Mouse (Mus musculus): ENCODE results near the gene Alpk3. TPM values are rescaled to one million over a fixed set of nuclear protein-coding genes. Genes with fewer than 3 reads are reported as not detected.

The Alpk3 gene
- polyA plus RNA-seq, 1 experiment from 2014 or later: 0.97 TPM

GRCm38 (mm10) chr7:81093420-81093965, 36.1 kb downstream of the Alpk3 start:
- ATAC-seq (ENCODE audit: low read depth): no peak
- Histone ChIP-seq H3K36me3 (ENCODE audit: control insufficient read depth, insufficient read depth, low read length) (no peaks in the 10 kb centered on the region), H3K9ac (ENCODE audit: low read length) (no peak overlapping the region), H3K27me3 (ENCODE audit: control insufficient read depth, insufficient read depth, low read depth, low read length) (no peaks in the 10 kb centered on the region), H3K4me1 (replicated peaks; ENCODE audit: control insufficient read depth, insufficient read depth, low read length) (peaks cover 2% of the 10 kb centered on the region; the same call in 1 of the 2 replicates), H3K4me2 (ENCODE audit: low read depth, low read length) (no peak overlapping the region), H3K9me3 (ENCODE audit: control insufficient read depth, low read length) (no peaks in the 10 kb centered on the region), H3K4me3 (ENCODE audit: low read length) (no peak overlapping the region), H3K27ac (ENCODE audit: low read length) (no peak overlapping the region)
- WGBS: 35% methylated on average over 18 of the region's 18 CpGs

GRCm38 (mm10) chr7:81094104-81094757, 36.8 kb downstream of the Alpk3 start:
- Histone ChIP-seq H3K4me2 (ENCODE audit: low read depth, low read length) (no peak overlapping the region), H3K9ac (ENCODE audit: low read length) (0 out of 2 replicates have a peak overlapping the region, but pooled peaks have one; percentile 5), H3K4me1 (replicated peaks; ENCODE audit: control insufficient read depth, insufficient read depth, low read length) (peaks cover 2% of the 10 kb centered on the region; the same call in 1 of the 2 replicates), H3K4me3 (ENCODE audit: low read length) (no peak overlapping the region), H3K36me3 (ENCODE audit: control insufficient read depth, insufficient read depth, low read length) (no peaks in the 10 kb centered on the region), H3K9me3 (ENCODE audit: control insufficient read depth, low read length) (no peaks in the 10 kb centered on the region), H3K27ac (ENCODE audit: low read length) (no peak overlapping the region), H3K27me3 (ENCODE audit: control insufficient read depth, insufficient read depth, low read depth, low read length) (no peaks in the 10 kb centered on the region)
- no peak for ATAC-seq (ENCODE audit: low read depth)
- 63% methylated on average over 6 of the region's 6 CpGs for WGBS

GRCm38 (mm10) chr7:81100341-81100740, 42.9 kb downstream of the Alpk3 start:
- no peaks in the 10 kb centered on the region for H3K27me3 ChIP-seq (ENCODE audit: control insufficient read depth, insufficient read depth, low read depth, low read length)
- no peaks in the 10 kb centered on the region for H3K36me3 ChIP-seq (ENCODE audit: control insufficient read depth, insufficient read depth, low read length)
- no peak for ATAC-seq (ENCODE audit: low read depth)
- H3K4me2 ChIP-seq (ENCODE audit: low read depth, low read length): no peak overlapping the region
- H3K4me3 ChIP-seq (ENCODE audit: low read length): no peak overlapping the region
- H3K9ac ChIP-seq (ENCODE audit: low read length): no peak overlapping the region
- no peak overlapping the region for H3K27ac ChIP-seq (ENCODE audit: low read length)
- H3K4me1 ChIP-seq (replicated peaks; ENCODE audit: control insufficient read depth, insufficient read depth, low read length): no peaks in the 10 kb centered on the region
- WGBS: 71% methylated on average over 5 of the region's 5 CpGs
- H3K9me3 ChIP-seq (ENCODE audit: control insufficient read depth, low read length): no peaks in the 10 kb centered on the region

- H3K9me3 ChIP-seq (ENCODE audit: control insufficient read depth, low read length): no peaks in the 10 kb centered on the region
- no peak for ATAC-seq (ENCODE audit: low read depth)
- 91% methylated on average over 7 of the region's 7 CpGs for WGBS
- H3K36me3 ChIP-seq (ENCODE audit: control insufficient read depth, insufficient read depth, low read length): no peaks in the 10 kb centered on the region
- no peak overlapping the region for H3K9ac ChIP-seq (ENCODE audit: low read length)
- no peak overlapping the region for H3K4me2 ChIP-seq (ENCODE audit: low read depth, low read length)
- no peaks in the 10 kb centered on the region for H3K4me1 ChIP-seq (replicated peaks; ENCODE audit: control insufficient read depth, insufficient read depth, low read length)
- no peak overlapping the region for H3K4me3 ChIP-seq (ENCODE audit: low read length)
- no peaks in the 10 kb centered on the region for H3K27me3 ChIP-seq (ENCODE audit: control insufficient read depth, insufficient read depth, low read depth, low read length)
- no peak overlapping the region for H3K27ac ChIP-seq (ENCODE audit: low read length)
Measured at GRCm38 (mm10) chr7:81102854-81103253, 45.5 kb downstream of the Alpk3 start.

GRCm38 (mm10) chr7:81105525-81105924, 48.1 kb downstream of the Alpk3 start:
- Histone ChIP-seq H3K4me3 (ENCODE audit: low read length) (no peak overlapping the region), H3K4me2 (ENCODE audit: low read depth, low read length) (no peak overlapping the region), H3K27ac (ENCODE audit: low read length) (no peak overlapping the region), H3K27me3 (ENCODE audit: control insufficient read depth, insufficient read depth, low read depth, low read length) (no peaks in the 10 kb centered on the region), H3K9ac (ENCODE audit: low read length) (no peak overlapping the region), H3K9me3 (ENCODE audit: control insufficient read depth, low read length) (no peaks in the 10 kb centered on the region), H3K4me1 (replicated peaks; ENCODE audit: control insufficient read depth, insufficient read depth, low read length) (no peaks in the 10 kb centered on the region; the same call in 1 of the 2 replicates), H3K36me3 (ENCODE audit: control insufficient read depth, insufficient read depth, low read length) (no peaks in the 10 kb centered on the region)
- ATAC-seq (ENCODE audit: low read depth): no peak
- 49% methylated on average over 4 of the region's 4 CpGs for WGBS

GRCm38 (mm10) chr7:81108226-81108625, 50.8 kb downstream of the Alpk3 start:
- Histone ChIP-seq H3K36me3 (ENCODE audit: control insufficient read depth, insufficient read depth, low read length) (no peaks in the 10 kb centered on the region), H3K4me3 (ENCODE audit: low read length) (no peak overlapping the region), H3K4me1 (replicated peaks; ENCODE audit: control insufficient read depth, insufficient read depth, low read length) (no peaks in the 10 kb centered on the region; the same call in none of the 2 replicates), H3K9ac (ENCODE audit: low read length) (no peak overlapping the region), H3K4me2 (ENCODE audit: low read depth, low read length) (no peak overlapping the region), H3K27ac (ENCODE audit: low read length) (no peak overlapping the region), H3K27me3 (ENCODE audit: control insufficient read depth, insufficient read depth, low read depth, low read length) (no peaks in the 10 kb centered on the region), H3K9me3 (ENCODE audit: control insufficient read depth, low read length) (no peaks in the 10 kb centered on the region)
- ATAC-seq (ENCODE audit: low read depth): no peak
- WGBS: 75% methylated on average over 5 of the region's 5 CpGs

- ATAC-seq (ENCODE audit: low read depth): peak; percentile 75
- no peaks in the 10 kb centered on the region for H3K36me3 ChIP-seq (ENCODE audit: control insufficient read depth, insufficient read depth, low read length)
- H3K4me2 ChIP-seq (ENCODE audit: low read depth, low read length): no peak overlapping the region
- no peaks in the 10 kb centered on the region for H3K9me3 ChIP-seq (ENCODE audit: control insufficient read depth, low read length)
- no peaks in the 10 kb centered on the region for H3K27me3 ChIP-seq (ENCODE audit: control insufficient read depth, insufficient read depth, low read depth, low read length)
- WGBS: 50% methylated on average over 9 of the region's 9 CpGs
- H3K4me3 ChIP-seq (ENCODE audit: low read length): no peak overlapping the region
- H3K27ac ChIP-seq (ENCODE audit: low read length): peak overlapping the region; percentile 19; the same call in 1 of the 2 replicates
- H3K9ac ChIP-seq (ENCODE audit: low read length): no peak overlapping the region
- no peaks in the 10 kb centered on the region; the same call in none of the 2 replicates for H3K4me1 ChIP-seq (replicated peaks; ENCODE audit: control insufficient read depth, insufficient read depth, low read length)
Measured at GRCm38 (mm10) chr7:81109717-81110651, 52.6 kb downstream of the Alpk3 start.

GRCm38 (mm10) chr7:81110791-81111190, 53.4 kb downstream of the Alpk3 start:
- Histone ChIP-seq H3K9me3 (ENCODE audit: control insufficient read depth, low read length) (no peaks in the 10 kb centered on the region), H3K4me3 (ENCODE audit: low read length) (no peak overlapping the region), H3K4me2 (ENCODE audit: low read depth, low read length) (no peak overlapping the region), H3K9ac (ENCODE audit: low read length) (no peak overlapping the region), H3K27me3 (ENCODE audit: control insufficient read depth, insufficient read depth, low read depth, low read length) (no peaks in the 10 kb centered on the region), H3K36me3 (ENCODE audit: control insufficient read depth, insufficient read depth, low read length) (no peaks in the 10 kb centered on the region), H3K27ac (ENCODE audit: low read length) (no peak overlapping the region), H3K4me1 (replicated peaks; ENCODE audit: control insufficient read depth, insufficient read depth, low read length) (no peaks in the 10 kb centered on the region; the same call in none of the 2 replicates)
- ATAC-seq (ENCODE audit: low read depth): no peak
- 84% methylated on average over 4 of the region's 4 CpGs for WGBS

- no peak overlapping the region for H3K9ac ChIP-seq (ENCODE audit: low read length)
- WGBS: 94% methylated on average over 2 of the region's 2 CpGs
- H3K27ac ChIP-seq (ENCODE audit: low read length): no peak overlapping the region
- no peaks in the 10 kb centered on the region for H3K27me3 ChIP-seq (ENCODE audit: control insufficient read depth, insufficient read depth, low read depth, low read length)
- no peak for ATAC-seq (ENCODE audit: low read depth)
- H3K4me2 ChIP-seq (ENCODE audit: low read depth, low read length): no peak overlapping the region
- no peaks in the 10 kb centered on the region; the same call in none of the 2 replicates for H3K4me1 ChIP-seq (replicated peaks; ENCODE audit: control insufficient read depth, insufficient read depth, low read length)
- no peaks in the 10 kb centered on the region for H3K9me3 ChIP-seq (ENCODE audit: control insufficient read depth, low read length)
- H3K4me3 ChIP-seq (ENCODE audit: low read length): no peak overlapping the region
- H3K36me3 ChIP-seq (ENCODE audit: control insufficient read depth, insufficient read depth, low read length): no peaks in the 10 kb centered on the region
Measured at GRCm38 (mm10) chr7:81111729-81112128, 54.3 kb downstream of the Alpk3 start.
